Mouse (Mus musculus) megakaryocyte, embryonic 14.5 days (primary cell): ENCODE measurements at regions not wholly inside any gene's neighbourhood (a gene's known extent, or its start where the extent isn't known, plus 50 kb on each side); places are given as distances from the start of the nearest gene placed in this dataset.

Experiments used
- FLI1 ChIP-seq: IDR thresholded peaks from 2 replicates; pipeline ENCODE4 v1.6.1; 2012; ENCODE audit warnings: low read length, inconsistent platforms, mixed read lengths
- GATA1 ChIP-seq: IDR thresholded peaks from 3 replicates; pipeline ENCODE4 v1.6.1; 2012; ENCODE audit warnings: mixed read lengths, low read length, inconsistent platforms, borderline replicate concordance

- TF ChIP-seq GATA1 (no peak), FLI1 (no peak)
These were observed 180.4 kb upstream of the Slc30a5 start for GRCm38 (mm10) chr13:101013604-101014003.
